Mouse (Mus musculus) spleen, postnatal 4 days (tissue): ENCODE measurements around the gene Lyrm9.

Source experiments
- DNase-seq, 2 experiments: peaks; one replicate each; pipeline ENCODE4 v3.0.0; 2022; ENCODE audit warnings: low spot score in 2 of 2

Gene Lyrm9

DNA sequence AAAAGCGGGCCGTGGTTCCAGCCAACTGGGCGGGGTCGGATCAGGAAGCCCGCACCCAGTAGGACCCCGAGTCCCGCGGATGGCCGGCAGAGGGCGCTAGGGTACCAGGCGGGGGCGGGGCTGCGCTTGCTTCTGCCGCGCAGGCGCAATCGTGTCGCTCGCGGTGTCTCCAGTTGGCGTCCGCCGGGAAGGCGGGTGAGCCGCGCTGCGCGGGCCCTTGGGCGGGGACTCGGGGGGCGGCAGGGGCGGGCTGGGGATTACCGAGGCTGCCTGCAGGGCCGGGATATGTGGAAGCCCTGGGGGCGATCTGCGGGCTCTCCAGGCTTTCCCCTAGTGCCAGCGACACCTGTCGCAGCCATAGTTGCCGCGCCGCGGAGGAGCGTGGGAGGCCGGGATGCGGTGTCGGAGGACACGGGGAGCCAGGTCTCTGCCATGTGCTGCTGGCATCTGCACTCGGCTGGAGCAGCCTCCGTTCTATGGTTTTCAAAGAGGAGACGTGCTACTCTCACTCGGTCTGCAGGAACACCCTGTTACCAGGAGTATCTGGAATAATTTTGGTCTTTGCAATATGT, at the start of gene Lyrm9:
Lyrm9 (plus strand) TSS at position 143 of the 572 bp plus-strand sequence.
- DNase-seq: peak; percentile 96 to 100

DNA sequence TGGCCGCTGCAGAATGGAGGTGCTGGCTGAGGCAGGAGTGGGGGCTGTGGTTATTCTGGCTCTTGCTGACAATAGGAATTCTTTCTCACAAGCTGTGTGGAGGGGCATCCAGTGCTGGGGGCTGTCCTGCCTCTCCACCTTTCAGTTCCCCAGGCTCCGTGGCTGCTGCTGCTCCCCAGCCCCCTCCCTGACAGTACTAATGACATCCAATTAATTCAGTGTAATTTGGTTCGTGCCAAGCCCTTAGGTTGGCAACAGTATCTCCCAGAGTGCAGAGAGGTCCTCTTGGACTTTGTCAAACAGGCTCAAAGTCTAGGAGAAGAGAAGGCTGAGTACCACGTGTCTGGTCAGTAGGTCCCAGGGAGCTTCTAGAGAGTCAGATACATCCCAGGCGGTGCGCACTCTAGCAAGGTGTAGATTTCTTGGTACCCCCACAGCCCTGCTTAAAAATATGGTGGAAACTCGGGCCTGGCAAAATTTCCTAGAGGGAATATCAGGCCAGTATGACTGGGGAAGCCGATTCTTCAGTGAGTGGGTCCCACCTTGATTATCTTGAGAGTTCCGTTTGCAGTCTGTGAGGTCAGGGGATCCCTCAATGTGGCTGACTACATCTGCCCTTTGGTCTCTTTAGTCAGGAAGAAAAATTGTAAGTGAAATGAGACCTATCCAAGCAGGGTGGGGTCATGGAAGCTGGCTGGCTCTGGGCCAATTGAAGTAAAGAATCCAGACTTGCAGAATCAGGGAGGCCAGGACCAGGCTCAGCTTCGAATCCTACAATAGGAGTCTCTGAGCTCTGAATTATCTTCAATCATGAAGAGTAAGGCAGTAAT, 48.3 kb upstream of the Lyrm9 start:
- no peak for DNase-seq

DNA sequence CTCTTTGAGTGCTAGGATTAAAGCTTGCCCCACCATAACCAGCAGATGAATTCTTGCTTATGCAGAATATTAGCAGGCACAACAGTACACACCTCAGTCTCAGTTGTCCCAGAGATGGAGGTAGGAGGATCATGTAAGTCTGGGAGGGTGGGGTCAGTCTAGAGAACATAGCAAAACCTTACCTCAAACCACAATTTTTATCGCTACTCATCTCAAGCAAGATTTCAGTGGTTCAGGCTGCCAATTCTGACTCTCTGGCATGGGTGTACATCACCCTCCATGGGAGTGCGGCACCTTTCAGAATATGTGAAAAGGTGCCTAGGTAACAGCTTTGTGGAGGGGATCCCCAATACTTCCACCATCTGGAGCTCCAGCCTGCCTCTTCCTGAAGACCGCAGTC, 46.4 kb upstream of the Lyrm9 start:
- no peak for DNase-seq

DNA sequence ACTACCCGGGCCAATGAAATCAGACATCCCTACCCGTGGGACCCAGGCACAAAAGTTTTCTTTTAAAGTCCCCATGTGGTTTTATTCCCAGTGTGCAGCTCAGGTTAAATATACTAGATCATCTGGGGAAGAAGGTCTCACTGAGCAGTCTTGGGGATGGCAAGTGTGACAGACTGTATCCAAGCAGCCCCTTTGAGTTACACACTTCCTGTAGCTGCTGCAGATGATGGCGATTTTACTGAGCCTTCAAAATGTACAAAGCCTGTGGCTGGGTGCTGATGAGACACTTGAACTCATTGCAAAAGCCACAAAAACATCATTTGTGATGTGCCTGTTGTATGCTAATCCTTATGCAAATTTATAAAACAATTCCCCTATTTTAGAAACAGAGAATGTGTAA, 45.8 kb upstream of the Lyrm9 start:
- DNase-seq: no peak

DNA sequence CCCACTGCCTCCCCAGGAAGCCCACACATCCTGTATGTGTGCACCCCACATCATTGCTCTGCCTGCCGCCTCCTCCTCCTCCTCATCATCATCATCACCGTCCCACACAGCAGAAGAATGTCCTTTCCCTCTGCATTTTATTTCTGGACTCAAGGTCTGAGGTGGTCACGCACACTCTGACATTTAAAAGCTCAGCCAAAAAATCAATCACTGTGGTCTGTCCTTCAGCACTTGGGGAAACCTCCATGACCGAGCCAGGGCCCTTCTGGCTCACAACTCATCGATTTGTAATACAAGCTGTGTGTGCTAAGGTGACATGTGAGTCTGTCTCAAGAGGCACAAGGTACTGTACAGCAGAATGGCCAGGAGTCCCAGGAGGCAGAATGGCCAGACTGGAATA, 44.1 kb upstream of the Lyrm9 start:
- DNase-seq: no peak

DNA sequence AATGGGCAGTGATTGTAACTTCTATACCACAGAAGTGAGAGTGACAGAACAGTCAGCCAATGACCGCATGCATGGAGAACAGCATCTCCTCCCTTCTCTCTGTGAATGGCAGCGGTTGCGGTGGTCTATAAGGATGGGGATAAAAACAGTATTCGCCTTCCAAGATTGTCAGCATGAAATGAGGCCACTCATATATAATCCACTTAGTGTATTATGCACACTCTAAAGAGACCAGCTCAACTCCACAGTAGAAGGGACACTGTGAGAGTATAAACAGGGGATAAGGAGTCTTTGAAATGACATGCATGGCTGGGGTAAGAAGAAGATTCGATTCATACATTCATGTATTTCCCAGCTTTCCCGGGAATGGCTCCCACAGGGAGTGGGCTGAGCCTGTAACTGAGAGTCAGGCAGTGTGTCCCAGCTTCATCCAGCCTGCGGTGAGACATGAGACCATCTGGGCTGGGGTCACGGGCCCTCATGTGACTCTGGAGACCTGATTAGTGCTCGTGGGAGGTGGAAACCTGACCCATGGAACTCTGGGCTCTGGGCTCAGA, 43.5 kb upstream of the Lyrm9 start:
- DNase-seq: no peak

DNA sequence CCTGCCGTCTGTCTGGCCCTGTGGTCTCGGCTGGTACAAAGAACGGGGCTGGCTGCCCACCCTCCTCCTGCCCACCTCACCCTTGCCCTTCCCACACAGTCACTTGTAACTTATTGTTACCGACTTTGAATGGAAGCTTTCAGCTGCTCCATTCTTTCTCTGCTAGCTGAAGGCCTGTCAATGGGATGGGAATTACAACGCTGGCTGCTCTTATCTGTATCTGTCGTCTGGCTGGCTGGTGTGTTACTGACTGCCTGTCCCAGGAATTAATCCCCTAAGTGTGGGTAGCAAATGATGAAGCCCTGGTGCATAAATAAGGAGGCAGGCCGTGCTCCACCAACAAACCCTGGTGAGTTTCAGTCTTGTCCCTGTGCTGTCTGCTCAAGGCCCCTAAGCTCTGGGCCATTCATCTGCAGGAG, 40.4 kb upstream of the Lyrm9 start:
- no peak for DNase-seq

DNA sequence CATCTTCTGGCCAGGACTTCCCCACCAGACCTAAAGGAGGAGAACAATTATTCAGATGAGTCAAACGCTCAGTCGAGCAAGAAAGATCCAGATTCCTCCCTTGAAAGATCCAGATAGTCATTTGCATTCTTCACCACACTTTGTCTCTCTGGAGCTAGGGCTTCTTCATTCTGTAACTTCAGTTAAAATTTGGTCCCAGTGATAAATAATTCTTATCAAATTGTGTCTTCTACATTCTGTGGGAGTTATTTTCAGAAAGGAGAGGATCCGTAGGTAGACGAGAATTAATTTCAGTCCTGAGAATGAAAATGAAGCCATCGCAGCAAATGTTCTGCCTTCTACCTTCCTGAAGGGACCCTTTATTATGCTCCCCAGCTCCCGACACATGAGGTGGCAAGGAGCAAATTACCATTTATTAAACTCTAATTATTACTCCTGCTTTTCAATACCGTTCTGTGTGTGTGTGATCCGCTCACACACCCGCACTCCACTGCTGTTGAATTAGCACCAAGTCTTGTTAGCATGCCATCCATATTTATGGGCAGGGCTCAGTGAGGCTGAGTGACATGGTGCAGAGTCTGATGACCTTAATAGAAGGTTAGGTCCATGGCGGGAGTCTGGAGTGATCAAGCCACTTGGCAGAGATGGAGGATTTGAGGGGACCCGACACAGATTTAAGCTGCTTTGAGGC, 36.9 kb upstream of the Lyrm9 start:
- DNase-seq: no peak

DNA sequence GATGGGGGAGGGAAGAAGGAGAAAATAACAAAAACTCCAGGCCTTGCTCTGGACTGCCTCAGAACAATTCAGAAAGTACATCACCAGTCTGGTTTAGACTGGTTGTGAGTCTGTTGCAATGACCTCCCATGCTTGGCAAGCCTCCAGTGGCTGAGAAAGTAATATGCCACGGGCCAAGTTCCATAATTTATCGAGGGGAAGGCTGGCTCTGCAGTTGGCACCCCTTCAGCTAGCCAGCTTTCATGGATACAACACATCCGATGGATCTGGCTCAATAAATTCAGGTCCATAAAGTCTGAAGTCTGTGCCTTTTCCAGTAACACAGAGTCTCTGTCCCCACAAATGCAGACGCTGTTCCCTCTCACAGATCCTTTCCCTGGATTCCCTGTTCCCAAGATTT, 34.8 kb upstream of the Lyrm9 start:
- no peak for DNase-seq

DNA sequence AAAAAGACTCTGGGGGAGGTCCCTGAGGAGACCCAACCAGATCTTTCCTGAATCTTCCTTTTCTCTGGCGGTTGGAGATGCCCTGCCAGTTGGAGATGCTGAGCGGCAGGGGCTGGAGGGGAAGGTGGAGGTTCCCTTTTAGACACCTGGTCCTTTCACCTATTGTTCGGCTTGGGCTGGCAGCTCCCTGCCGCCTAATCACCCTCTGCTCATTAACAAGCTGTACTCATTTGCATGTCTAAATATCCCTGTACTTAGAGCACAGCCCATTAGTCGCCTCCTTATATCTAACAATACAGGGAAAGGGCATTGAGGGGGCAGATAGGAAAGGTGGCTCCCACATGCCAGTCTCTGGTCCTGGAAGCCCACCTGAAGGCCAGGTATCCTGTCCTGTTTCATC, 34.3 kb upstream of the Lyrm9 start:
- DNase-seq: no peak

DNA sequence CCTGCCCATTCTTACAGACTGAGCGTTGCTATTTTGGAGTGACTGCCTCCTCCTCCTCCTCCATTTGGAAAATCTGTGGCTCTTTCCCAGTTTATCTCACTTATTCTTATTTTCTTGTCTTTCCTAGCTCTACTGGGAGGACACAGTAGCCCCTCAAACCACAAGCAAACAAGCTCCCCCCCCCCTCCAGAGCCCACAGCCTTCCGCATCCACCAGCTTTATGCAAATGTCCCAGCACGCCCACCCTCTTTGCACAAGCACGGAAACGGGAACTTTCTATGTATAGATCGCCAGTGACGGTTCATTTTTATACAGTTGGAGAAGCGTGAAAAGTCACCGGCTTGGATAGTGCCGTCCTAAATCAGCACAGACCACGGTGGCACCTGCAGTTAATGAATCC, 33.9 kb upstream of the Lyrm9 start:
- no peak for DNase-seq

DNA sequence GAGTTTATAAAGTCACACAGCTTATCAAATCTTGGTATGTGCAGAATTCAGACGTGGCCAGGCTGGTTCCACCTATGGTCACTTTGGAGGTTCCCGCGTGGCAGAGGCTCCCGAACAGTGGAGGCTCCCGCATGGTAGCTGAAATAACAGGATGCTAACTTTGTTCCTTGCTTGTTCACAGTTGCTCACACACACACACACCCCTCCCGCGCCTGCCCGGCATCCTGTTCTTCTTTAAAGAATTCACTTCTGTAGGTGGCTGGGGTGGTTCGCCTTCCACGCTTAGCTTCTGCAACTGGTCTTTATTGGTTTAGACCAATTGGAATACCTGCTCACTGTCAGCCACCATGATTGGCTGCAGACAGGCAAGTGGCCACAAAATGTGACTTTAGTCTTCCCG, 33.3 kb upstream of the Lyrm9 start:
- no peak for DNase-seq

DNA sequence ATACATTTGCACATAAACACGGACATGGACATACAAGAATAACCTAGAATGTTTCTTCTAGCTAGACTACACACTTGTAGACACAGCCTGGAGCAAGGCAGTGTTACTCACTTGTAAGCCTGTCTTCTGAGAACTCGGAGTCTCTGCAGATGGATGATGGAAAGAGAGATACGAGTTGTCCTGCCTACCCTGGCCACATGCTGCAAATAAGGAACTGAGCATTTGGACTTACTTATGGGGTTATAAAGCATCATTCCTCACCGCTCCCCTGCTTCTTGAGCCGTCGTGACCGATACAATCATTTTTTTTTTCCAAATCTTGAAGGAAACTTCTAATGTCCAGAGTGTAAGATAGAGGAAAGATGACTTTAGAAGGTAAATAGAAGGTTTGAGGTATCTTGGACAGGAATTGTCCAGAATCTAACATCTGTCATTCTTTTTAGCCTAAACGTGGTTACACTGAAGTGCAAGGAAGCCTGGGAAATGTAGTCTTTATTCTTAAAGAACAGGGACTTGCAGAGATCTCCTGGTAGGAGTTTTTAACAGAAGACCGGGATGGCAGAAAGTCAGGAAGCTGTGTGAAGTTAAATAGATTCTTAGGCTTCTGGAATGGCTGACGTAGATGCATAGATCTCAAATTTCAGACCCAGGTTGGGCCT, 30.2 kb upstream of the Lyrm9 start:
- DNase-seq: no peak

DNA sequence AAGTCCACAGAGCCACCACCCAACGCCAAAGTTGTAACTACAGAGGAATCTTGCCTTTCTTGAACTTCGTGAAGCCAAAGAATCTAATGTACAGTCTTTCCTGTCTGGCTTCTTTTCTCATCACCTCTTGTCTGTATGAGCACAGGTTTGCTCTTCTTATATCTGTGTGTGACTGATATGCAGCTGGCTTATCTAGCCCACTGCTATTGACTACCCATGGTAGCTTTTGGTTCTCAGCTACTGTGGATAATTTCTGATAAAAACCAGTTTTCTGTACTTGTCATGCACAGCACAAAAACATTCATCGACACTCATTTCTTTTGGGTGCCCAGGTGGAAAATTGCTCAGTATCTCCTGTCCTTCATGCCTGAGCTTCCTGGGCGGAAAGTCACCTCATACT, 25.3 kb upstream of the Lyrm9 start:
- no peak for DNase-seq

DNA sequence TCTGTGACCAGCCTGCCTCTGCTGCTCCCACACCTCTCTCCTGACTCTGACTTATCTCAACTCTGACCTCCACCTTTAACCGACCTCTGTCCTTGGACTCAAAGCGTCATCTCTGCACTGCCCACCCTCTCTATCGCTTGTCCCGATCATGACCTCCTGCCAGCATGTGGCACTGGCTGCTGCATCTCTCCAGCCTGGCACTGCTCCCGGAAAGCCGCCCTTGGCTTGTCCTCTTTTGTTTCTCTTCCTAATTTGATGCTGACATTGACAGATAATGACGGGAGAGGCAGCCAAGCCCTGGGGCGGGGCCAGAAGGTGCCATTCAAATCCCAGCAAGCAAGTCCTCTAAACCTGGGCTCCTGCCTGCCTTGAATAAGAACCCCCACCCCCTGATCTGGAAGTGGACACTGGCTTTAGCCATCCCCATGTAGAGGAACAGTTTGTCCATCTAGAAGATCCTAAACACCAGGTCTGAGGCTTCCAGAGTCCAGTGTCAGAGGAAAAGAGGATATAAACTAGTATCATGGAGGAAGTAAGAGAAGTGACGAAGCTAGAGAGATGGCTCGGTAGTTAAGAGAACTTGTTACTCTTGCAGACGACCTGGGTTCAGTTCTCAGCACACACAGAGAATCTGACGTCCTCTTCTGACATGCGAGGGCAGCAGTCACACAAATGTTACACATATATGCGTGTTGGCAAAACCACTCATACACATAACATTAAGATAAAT, 22.6 kb upstream of the Lyrm9 start:
- DNase-seq: peak; percentile 29 to 65

DNA sequence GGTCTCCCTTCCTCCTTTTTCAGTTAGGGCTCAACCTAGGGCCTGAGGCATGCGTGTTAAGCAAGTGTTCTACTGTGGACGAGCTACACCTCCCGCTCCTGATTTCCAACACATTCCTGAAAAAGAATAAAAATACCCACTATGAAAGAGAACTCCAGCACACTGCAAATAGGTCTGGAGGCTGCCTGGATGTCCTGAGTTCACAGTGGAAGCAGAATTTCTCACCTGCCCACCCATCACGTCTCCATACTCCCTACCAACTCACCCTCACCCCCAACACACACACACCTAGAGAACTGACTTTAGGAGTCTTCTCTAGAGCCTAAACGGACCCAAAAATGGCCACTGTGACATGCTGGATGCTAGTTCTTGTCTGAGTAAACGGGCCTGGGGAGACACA, 21.8 kb upstream of the Lyrm9 start:
- DNase-seq: no peak

DNA sequence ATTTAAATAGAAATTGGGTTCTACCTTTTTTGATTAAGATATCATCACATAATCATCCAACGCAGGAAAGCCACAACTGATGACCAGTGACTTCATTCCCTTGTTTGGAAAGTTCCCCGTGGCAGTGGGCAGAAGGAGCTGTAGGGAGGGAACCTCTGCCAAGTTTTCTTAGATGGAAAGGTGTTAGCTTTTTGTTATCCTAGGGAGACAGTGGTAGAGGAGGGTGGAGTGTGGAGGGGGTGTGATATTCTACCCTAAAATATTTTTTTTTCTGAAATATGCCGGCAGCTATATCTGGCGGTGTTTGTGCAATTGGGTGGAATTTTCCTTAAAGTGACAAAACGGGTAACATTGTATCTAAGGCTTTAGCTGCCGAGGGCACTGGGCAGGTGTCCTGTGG, 21.2 kb upstream of the Lyrm9 start:
- DNase-seq: no peak

DNA sequence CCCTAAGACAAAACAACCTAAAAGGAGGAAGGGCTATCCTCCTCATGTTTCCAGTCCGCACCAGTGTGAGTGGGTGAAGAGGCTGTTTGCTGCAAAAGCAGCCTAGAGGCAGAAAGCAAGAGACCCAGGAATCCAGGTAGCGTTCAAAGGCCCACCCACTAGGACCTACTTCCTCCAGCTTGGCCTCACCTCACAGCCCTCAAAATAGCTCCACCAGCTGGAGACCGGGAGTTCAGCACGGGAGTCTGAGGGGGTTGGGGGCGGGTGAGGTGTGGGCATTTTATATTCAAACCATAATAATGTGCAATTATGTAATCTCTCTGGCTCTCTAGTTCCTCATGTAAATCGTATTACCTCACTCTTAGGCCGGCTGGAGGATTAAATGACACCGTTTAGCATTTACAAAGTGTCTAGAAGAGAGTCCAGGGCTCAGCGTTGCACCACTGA, 20.7 kb upstream of the Lyrm9 start:
- DNase-seq: no peak

DNA sequence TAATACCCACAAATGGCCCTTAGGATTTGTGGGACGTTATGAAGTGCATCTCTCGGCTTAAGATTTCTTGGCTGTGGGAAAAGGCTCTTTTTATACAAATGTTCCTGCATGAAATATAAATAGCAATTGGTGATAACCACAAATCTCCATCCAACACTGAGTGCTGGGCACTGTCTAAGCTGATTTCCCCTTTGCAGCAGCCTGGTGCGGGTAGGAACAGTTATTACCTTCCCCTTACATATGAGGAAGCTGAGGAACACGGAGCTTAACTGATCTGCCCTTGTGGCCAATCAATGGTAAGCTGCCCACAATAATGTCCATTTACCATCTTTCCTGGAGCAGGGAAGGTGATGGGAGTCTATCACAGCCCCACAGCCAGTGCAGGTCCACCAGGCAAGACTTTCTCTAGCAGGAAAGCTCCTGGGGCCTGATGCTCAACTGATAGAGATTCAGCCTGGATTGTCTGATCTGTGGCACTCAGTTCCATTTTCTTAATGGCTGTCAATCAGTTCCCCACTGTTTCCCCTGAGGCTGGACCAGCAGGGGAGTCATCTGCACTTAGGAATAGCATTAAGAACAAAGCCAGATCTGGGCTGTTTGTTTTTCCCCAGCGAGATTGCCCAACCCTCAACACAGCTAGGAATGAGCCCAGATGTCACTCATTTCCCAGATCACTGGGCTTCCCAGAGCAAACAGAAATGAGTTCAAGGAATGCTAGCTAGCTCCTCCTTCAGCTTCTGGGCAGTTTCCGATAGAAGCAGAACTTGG, 18.9 kb upstream of the Lyrm9 start:
- no peak for DNase-seq

DNA sequence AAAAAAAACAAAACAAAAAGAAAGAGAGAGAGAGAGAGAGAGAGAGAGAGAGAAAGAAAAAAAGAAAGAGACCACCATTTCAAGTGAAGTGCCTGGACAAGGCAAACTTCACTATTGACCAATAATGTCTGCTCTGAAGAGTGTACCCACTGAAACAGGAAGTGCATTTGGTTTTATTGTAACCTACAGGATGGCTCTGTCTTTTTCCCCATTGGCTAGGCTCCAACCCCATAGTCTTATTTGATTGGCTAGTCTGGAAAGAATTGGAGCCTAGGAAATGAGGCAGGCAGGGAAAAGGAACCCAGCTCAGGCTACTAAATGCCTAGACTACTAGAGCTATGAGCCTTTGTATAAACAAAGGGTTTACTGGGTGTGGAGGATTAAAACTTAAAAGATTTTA, 17.0 kb upstream of the Lyrm9 start:
- DNase-seq: no peak

DNA sequence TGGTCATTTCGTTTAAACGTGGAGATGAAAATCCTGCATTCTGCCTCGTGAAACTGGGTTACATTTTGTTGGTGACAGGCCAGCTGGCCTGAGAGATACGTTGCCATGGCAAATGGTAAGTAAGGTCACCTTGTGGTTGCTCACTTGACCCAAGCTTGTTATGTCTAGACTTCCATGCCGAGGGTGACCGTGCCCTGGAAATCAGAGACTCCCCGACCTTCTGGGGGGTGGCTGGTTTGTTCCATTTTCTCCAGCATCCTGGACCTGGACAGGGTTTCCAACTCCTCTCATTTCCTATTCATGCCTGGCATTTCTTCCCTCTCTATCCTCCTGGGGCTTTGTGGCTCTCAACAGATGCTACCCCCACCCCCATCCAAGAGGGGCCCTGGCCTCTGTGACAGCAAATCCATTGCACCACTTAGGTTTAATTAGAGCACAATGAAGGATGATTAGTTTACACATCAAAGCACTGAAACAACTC, 11.9 kb upstream of the Lyrm9 start:
- no peak for DNase-seq
